Mouse (Mus musculus): Measurements from ENCODE around the gene Cpeb2.

- TF ChIP-seq EP300 (IDR thresholded peaks at IDR 0.05; ENCODE audit: low read depth) (no peak), CTCF (IDR thresholded peaks at IDR 0.05; ENCODE audit: low read depth) (no peak)
These were observed 26.4 kb upstream of the Cpeb2 start for GRCm38 (mm10) chr5:43206495-43207053.

Measured in heart, postnatal 0 days (tissue).